Comparison of ENCODE assay signal across 8 mouse cellular contexts in the genomic region with DNA sequence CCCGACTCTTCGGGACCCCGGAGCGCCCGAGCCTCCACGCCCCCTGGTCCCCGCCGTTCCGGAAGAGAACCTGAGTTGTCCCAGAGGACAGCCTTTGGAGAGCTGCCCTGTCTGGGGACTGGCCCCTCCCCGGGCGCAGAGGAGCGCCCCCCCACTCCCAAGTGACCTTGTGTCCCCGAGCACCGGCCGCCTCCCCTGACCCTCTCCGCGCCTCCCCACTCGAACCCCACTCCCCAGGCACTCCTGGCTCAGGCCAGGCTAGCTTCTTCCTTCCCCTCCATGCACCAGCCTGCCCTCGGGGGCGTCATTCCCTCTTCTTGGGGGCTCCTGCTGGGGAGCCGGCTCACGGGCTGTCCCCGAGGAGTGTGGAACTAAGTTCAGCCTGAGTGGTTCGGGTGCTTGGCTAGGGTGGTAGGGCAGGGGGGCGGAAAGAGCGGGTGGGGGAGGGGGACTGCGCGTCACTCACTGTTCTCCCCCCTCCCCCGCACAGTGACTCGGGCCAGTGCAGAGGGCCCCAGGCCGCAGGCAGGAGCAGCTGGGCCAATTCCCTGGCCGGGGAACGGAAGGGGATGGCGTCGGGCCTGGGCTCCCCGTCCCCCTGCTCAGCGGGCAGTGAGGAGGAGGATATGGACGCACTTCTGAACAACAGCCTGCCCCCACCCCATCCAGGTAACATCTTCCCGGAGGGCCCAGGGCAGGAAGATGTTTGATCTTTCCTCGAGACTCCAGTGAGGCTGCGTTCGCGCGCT. TPM values are rescaled to one million over a fixed set of nuclear protein-coding genes. Genes with fewer than 3 reads are reported as not detected.
A peak's percentile ranks its signal among the peaks of the same experiment; 100 is the strongest.
DNase-seq lines count a peak whose midpoint lies in the region; ATAC-seq and TF ChIP-seq lines count a peak whose summit lies in the region.

No protein-coding gene starts in this region.

- H3K4me3 ChIP-seq in ES-E14 (ENCODE audit: insufficient read depth in 1 of 2, low read depth in 1 of 2, low read length in 2 of 2, poor library complexity in 1 of 2, severe bottlenecking in 1 of 2), result peak overlapping the region; percentile 80 to 91
- H3K4me3 ChIP-seq in forebrain, embryonic 12.5 days (replicated peaks), result peak overlapping the region; percentile 98

- ATAC-seq in forebrain, embryonic 12.5 days (ENCODE audit: low FRiP score), result peak; percentile 45
- peak; percentile 20 for ATAC-seq in megakaryocyte, adult 5-6 weeks (ENCODE audit: poor library complexity, severe bottlenecking)
- ATAC-seq in monocyte, adult 5-6 weeks (replicated peaks; ENCODE audit: insufficient number of reproducible peaks, low FRiP score, low TSS enrichment, poor library complexity, severe bottlenecking), result no peak

- in situ Hi-C loops in ES-E14 (cut with MboI; ENCODE audit: low sequenced_read_pairs in 2 of 2, unreplicated experiment in 2 of 2), result no loop called here

- no peak for DNase-seq in ES-E14 (ENCODE audit: low read depth, low spot score)
- DNase-seq in adrenal gland, postnatal 36 days, result peak; percentile 74 to 82
- peak; percentile 72 to 78 for DNase-seq in heart, postnatal 36 days
- DNase-seq in left cerebral cortex, postnatal 14 days (ENCODE audit: low spot score in 2 of 2), result peak; percentile 35 to 52
- peak; percentile 47 for DNase-seq in right cerebral cortex, postnatal 25 days

- no peaks in the 10 kb centered on the region for H3K9me3 ChIP-seq in ES-E14 (ENCODE audit: control insufficient read depth, insufficient read depth, low read depth, low read length)
- no peaks in the 10 kb centered on the region for H3K9me3 ChIP-seq in forebrain, embryonic 12.5 days

- intact Hi-C loops in heart, postnatal 36 days (cut with DNase I), result no loop called here
- intact Hi-C loops in left cerebral cortex, postnatal 14 days (cut with DNase I), result no loop called here

- peak overlapping the region; percentile 91 for H3K9ac ChIP-seq in ES-E14 (ENCODE audit: insufficient read depth, low read depth, low read length, poor library complexity, severe bottlenecking)
- peak overlapping the region; percentile 98 for H3K9ac ChIP-seq in forebrain, embryonic 12.5 days

- H3K36me3 ChIP-seq in ES-E14 (ENCODE audit: control insufficient read depth, insufficient read depth, low read length, poor library complexity, severe bottlenecking), result peaks cover 38% of the 10 kb centered on the region
- H3K36me3 ChIP-seq in forebrain, embryonic 12.5 days (replicated peaks), result peaks cover 38% of the 10 kb centered on the region

- WGBS in forebrain, embryonic 12.5 days, result under 1% methylated on average over 38 of the region's 44 CpGs

- peak overlapping the region; percentile 75 for H3K27ac ChIP-seq in ES-E14 (ENCODE audit: insufficient read depth, low read depth, low read length, poor library complexity, severe bottlenecking)
- peak overlapping the region; percentile 97 for H3K27ac ChIP-seq in forebrain, embryonic 12.5 days

- peaks cover 0 to 23% of the 10 kb centered on the region in 2 experiments; a peak in 2 of 4 replicates for H3K4me1 ChIP-seq in ES-E14 (ENCODE audit: control insufficient read depth in 2 of 2, insufficient read depth in 2 of 2, low read length in 2 of 2, poor library complexity in 1 of 2)
- H3K4me1 ChIP-seq in forebrain, embryonic 12.5 days, result peaks cover 40% of the 10 kb centered on the region

- no peaks in the 10 kb centered on the region for H3K27me3 ChIP-seq in forebrain, embryonic 12.5 days

- peak overlapping the region; percentile 95 for H3K4me2 ChIP-seq in forebrain, embryonic 12.5 days

TF ChIP-seq in ES-E14, 5 proteins besides CTCF, POLR2A, EP300 and RAD21:
- TF ChIP-seq ZC3H11A (IDR thresholded peaks at IDR 0.05; ENCODE audit: borderline replicate concordance, low read depth, low read length) (no peak), MAFK (IDR thresholded peaks at IDR 0.05; ENCODE audit: insufficient read depth, low read depth, low read length) (no peak), CHD2 (IDR thresholded peaks at IDR 0.05; ENCODE audit: low read depth, low read length) (no peak)

RNA-seq across cellular contexts. Expression of gene Chd4, which starts 1.0 kb away (rescaled TPM):
- total RNA-seq in ES-E14 (2012; rRNA removed), result 344 and 351 TPM in 2 replicates
- 100 to 1,000 TPM; 166 to 201 TPM for total RNA-seq in adrenal gland, postnatal 36 days (2021)
- polyA plus RNA-seq in forebrain, embryonic 12.5 days (2016; fragmentation: Nextera tagmentation; extraction: Ambion mirVana), result 120 and 124 TPM in 2 replicates
- 100 to 1,000 TPM; 118 to 127 TPM for total RNA-seq in heart, postnatal 36 days (2021)
- 100 to 1,000 TPM; 157 TPM for total RNA-seq in left cerebral cortex, postnatal 14 days (2021)
- 64.9 and 75.9 TPM in 2 replicates for total RNA-seq in megakaryocyte, adult 5-6 weeks (2015)
- total RNA-seq in megakaryocyte, adult 5-6 weeks (2017), result 282 and 336 TPM in 2 replicates
- total RNA-seq in monocyte, adult 5-6 weeks (2017), result 275 to 395 TPM (median 283 TPM) in 3 replicates

RNA-seq across cellular contexts. Expression of gene Lpar5, which starts 29.1 kb away (rescaled TPM):
- 5.0 and 9.3 TPM in 2 replicates for total RNA-seq in ES-E14 (2012; rRNA removed)
- total RNA-seq in adrenal gland, postnatal 36 days (2021), result under 1 TPM; 0.40 to 0.60 TPM
- 0.31 TPM in 1 of 2 replicates, not detected in the other for polyA plus RNA-seq in forebrain, embryonic 12.5 days (2016; fragmentation: Nextera tagmentation; extraction: Ambion mirVana)
- under 1 TPM in 1 of 2 experiments, not detected in 1; 0.24 TPM for total RNA-seq in heart, postnatal 36 days (2021)
- total RNA-seq in left cerebral cortex, postnatal 14 days (2021), result under 1 TPM; 0.40 to 0.66 TPM
- 25.1 and 25.5 TPM in 2 replicates for total RNA-seq in megakaryocyte, adult 5-6 weeks (2015)
- total RNA-seq in megakaryocyte, adult 5-6 weeks (2017), result 27.6 and 30.0 TPM in 2 replicates
- 3.1 to 8.7 TPM (median 3.6 TPM) in 3 replicates for total RNA-seq in monocyte, adult 5-6 weeks (2017)

RNA-seq across cellular contexts. Expression of gene Nop2, which starts 34.9 kb away (rescaled TPM):
- total RNA-seq in ES-E14 (2012; rRNA removed), result 159 and 174 TPM in 2 replicates
- total RNA-seq in adrenal gland, postnatal 36 days (2021), result 10 to 100 TPM; 39.5 to 64.3 TPM
- 62.9 and 63.6 TPM in 2 replicates for polyA plus RNA-seq in forebrain, embryonic 12.5 days (2016; fragmentation: Nextera tagmentation; extraction: Ambion mirVana)
- 10 to 100 TPM; 20.3 to 21.0 TPM for total RNA-seq in heart, postnatal 36 days (2021)
- 10 to 100 TPM; 28.8 to 32.3 TPM for total RNA-seq in left cerebral cortex, postnatal 14 days (2021)
- total RNA-seq in megakaryocyte, adult 5-6 weeks (2015), result 8.5 and 12.1 TPM in 2 replicates
- total RNA-seq in megakaryocyte, adult 5-6 weeks (2017), result 22.6 and 24.6 TPM in 2 replicates
- total RNA-seq in monocyte, adult 5-6 weeks (2017), result 15.9 to 23.8 TPM (median 23.2 TPM) in 3 replicates

RNA-seq across cellular contexts. Expression of gene Acrbp, which starts 47.3 kb away (rescaled TPM):
- 9.6 and 31.2 TPM in 2 replicates for total RNA-seq in ES-E14 (2012; rRNA removed)
- 1 to 10 TPM; 6.9 to 7.1 TPM for total RNA-seq in adrenal gland, postnatal 36 days (2021)
- polyA plus RNA-seq in forebrain, embryonic 12.5 days (2016; fragmentation: Nextera tagmentation; extraction: Ambion mirVana), result 14.7 and 17.7 TPM in 2 replicates
- 1 to 10 TPM; 1.7 to 2.1 TPM for total RNA-seq in heart, postnatal 36 days (2021)
- 1 to 10 TPM; 5.7 to 9.0 TPM for total RNA-seq in left cerebral cortex, postnatal 14 days (2021)
- total RNA-seq in megakaryocyte, adult 5-6 weeks (2015), result 9.0 and 14.2 TPM in 2 replicates
- 3.4 and 8.8 TPM in 2 replicates for total RNA-seq in megakaryocyte, adult 5-6 weeks (2017)
- total RNA-seq in monocyte, adult 5-6 weeks (2017), result 5.5 to 20.2 TPM (median 8.3 TPM) in 3 replicates

RNA-seq across cellular contexts. Expression of gene Iffo1, which starts 48.3 kb away (rescaled TPM):
- total RNA-seq in ES-E14 (2012; rRNA removed), result 15.1 and 16.5 TPM in 2 replicates
- 10 to 100 TPM; 18.4 to 21.8 TPM for total RNA-seq in adrenal gland, postnatal 36 days (2021)
- 15.9 and 16.0 TPM in 2 replicates for polyA plus RNA-seq in forebrain, embryonic 12.5 days (2016; fragmentation: Nextera tagmentation; extraction: Ambion mirVana)
- 1 to 10 TPM; 6.6 to 9.4 TPM for total RNA-seq in heart, postnatal 36 days (2021)
- total RNA-seq in left cerebral cortex, postnatal 14 days (2021), result 10 to 100 TPM; 51.9 to 57.4 TPM
- total RNA-seq in megakaryocyte, adult 5-6 weeks (2015), result 18.6 and 20.1 TPM in 2 replicates
- total RNA-seq in megakaryocyte, adult 5-6 weeks (2017), result 14.3 and 21.7 TPM in 2 replicates
- total RNA-seq in monocyte, adult 5-6 weeks (2017), result 15.5 to 29.7 TPM (median 16.2 TPM) in 3 replicates
